Mouse (Mus musculus): ENCODE measurements around the gene Hist2h3c2. TPM values are rescaled to one million over a fixed set of nuclear protein-coding genes. Genes with fewer than 3 reads are reported as not detected.
"Not testable (repeated sequence)": the region's sequence is repeated elsewhere in the genome, so short reads cannot be mapped to it uniquely, and the experiment has no call there.

The Hist2h3c2 gene
- polyA plus RNA-seq, 1 experiment from 2014 or later, result 1.7 TPM

- ATAC-seq (ENCODE audit: low FRiP score), result no peak
- Histone ChIP-seq H3K9ac (peak overlapping the region; percentile 40), H3K4me1 (replicated peaks; ENCODE audit: control insufficient read depth, insufficient read depth, low read length) (peaks cover 15% of the 10 kb centered on the region; the same call in 1 of the 2 replicates), H3K4me2 (replicated peaks) (peak overlapping the region; percentile 36), H3K36me3 (replicated peaks; ENCODE audit: control insufficient read depth, insufficient read depth) (no peaks in the 10 kb centered on the region), H3K4me3 (replicated peaks; ENCODE audit: low read length) (peak overlapping the region; percentile 20), H3K9me3 (ENCODE audit: control insufficient read depth, low read length) (no peaks in the 10 kb centered on the region), H3K27me3 (ENCODE audit: control insufficient read depth, insufficient read depth, low read length) (no peaks in the 10 kb centered on the region), H3K27ac (no peak overlapping the region)
- DNase-seq (ENCODE audit: low spot score), result no peak
- 4% methylated on average over 11 of the region's 11 CpGs for WGBS
Measured at GRCm38 (mm10) chr3:96247356-96248140, 8.6 kb upstream of the Hist2h3c2 start.

- peak within 1 kb of the TSS; percentile 28 for H3K4me3 ChIP-seq (replicated peaks; ENCODE audit: low read length)
- ATAC-seq (ENCODE audit: low FRiP score), result peak; percentile 90
- not testable (repeated sequence) for H3K27me3 ChIP-seq (ENCODE audit: control insufficient read depth, insufficient read depth, low read length); H3K9me3 ChIP-seq (ENCODE audit: control insufficient read depth, low read length); DNase-seq (ENCODE audit: low spot score); H3K36me3 ChIP-seq (replicated peaks; ENCODE audit: control insufficient read depth, insufficient read depth)
- H3K4me2 ChIP-seq (replicated peaks), result peak within 1 kb of the TSS; percentile 46
- peaks cover 15% of the 10 kb centered on the region; the same call in 1 of the 2 replicates for H3K4me1 ChIP-seq (replicated peaks; ENCODE audit: control insufficient read depth, insufficient read depth, low read length)
- H3K27ac ChIP-seq, result 0 out of 2 replicates have a peak within 1 kb of the TSS, but pooled peaks have one; percentile 47
- H3K9ac ChIP-seq, result peak within 1 kb of the TSS; percentile 40
- no CpG with 5 or more reads among the region's 47 CpGs for WGBS
Measured at GRCm38 (mm10) chr3:96246427-96246856, 7.5 kb upstream of the Hist2h3c2 start, which contains the start of gene Hist2h3c1. Hist2h3c1 (plus strand) TSS chr3:96246685.

- H3K4me3 ChIP-seq (replicated peaks; ENCODE audit: low read length), result peak overlapping the region; percentile 28
- H3K4me2 ChIP-seq (replicated peaks), result peak overlapping the region; percentile 46
- H3K9me3 ChIP-seq (ENCODE audit: control insufficient read depth, low read length); H3K27me3 ChIP-seq (ENCODE audit: control insufficient read depth, insufficient read depth, low read length); ATAC-seq (ENCODE audit: low FRiP score); H3K36me3 ChIP-seq (replicated peaks; ENCODE audit: control insufficient read depth, insufficient read depth); DNase-seq (ENCODE audit: low spot score); H3K9ac ChIP-seq: not testable (repeated sequence)
- 0% methylated on average over 10 of the region's 21 CpGs for WGBS
- H3K27ac ChIP-seq, result 0 out of 2 replicates have a peak overlapping the region, but pooled peaks have one; percentile 47
- H3K4me1 ChIP-seq (replicated peaks; ENCODE audit: control insufficient read depth, insufficient read depth, low read length), result peaks cover 15% of the 10 kb centered on the region; the same call in 1 of the 2 replicates
Measured at GRCm38 (mm10) chr3:96246018-96246417, 7.1 kb upstream of the Hist2h3c2 start.

DNA sequence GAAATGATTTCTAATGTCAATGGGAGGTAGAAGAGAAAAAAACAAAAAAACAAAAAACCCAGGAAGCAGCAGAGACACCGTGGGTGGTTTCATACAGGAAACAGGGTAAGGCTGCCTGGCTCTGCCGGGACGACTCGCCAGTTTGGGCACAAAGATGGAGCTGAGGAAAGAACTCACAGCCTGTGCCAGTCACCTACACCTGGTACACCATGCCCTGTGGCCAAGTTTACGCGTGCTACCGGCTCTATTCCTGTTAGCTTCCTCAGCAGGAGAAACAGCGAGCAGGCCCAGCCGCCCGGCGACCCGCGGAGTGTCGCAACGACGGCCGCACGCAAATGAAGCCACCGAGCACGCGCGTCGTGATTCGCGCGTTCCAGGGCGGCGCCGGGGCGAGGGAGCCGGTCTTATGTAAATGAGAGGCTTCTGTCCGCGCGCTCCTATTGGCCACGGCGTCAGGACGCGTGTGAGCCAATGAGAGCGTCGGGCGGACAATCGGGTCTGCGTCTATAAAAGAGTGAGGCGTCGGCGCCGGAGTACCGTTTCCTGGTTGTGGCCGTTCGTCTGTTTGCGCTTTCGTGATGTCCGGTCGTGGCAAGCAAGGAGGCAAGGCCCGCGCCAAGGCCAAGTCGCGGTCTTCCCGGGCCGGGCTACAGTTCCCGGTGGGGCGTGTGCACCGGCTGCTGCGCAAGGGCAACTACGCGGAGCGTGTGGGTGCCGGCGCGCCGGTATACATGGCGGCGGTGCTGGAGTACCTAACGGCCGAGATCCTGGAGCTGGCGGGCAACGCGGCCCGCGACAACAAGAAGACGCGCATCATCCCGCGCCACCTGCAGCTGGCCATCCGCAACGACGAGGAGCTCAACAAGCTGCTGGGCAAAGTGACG is 6.3 kb upstream of the Hist2h3c2 start, which contains the start of gene Hist2h2aa1:
Hist2h2aa1 (plus strand) TSS at position 495 of the 884 bp plus-strand sequence.
- DNase-seq (ENCODE audit: low spot score), result peak; percentile 67
- Histone ChIP-seq H3K4me1 (replicated peaks; ENCODE audit: control insufficient read depth, insufficient read depth, low read length) (peaks cover 19% of the 10 kb centered on the region; the same call in 1 of the 2 replicates), H3K4me2 (replicated peaks) (peak within 1 kb of the TSS; percentile 80), H3K27ac (peak within 1 kb of the TSS; percentile 95), H3K9ac (peak within 1 kb of the TSS; percentile 80), H3K4me3 (replicated peaks; ENCODE audit: low read length) (peak within 1 kb of the TSS; percentile 44)
- H3K36me3 ChIP-seq (replicated peaks; ENCODE audit: control insufficient read depth, insufficient read depth); H3K9me3 ChIP-seq (ENCODE audit: control insufficient read depth, low read length); H3K27me3 ChIP-seq (ENCODE audit: control insufficient read depth, insufficient read depth, low read length): not testable (repeated sequence)
- ATAC-seq (ENCODE audit: low FRiP score), result peak; percentile 93
- WGBS, result 1% methylated on average over 31 of the region's 88 CpGs

- no peaks in the 10 kb centered on the region for H3K36me3 ChIP-seq (replicated peaks; ENCODE audit: control insufficient read depth, insufficient read depth)
- H3K9me3 ChIP-seq (ENCODE audit: control insufficient read depth, low read length), result no peaks in the 10 kb centered on the region
- H3K4me3 ChIP-seq (replicated peaks; ENCODE audit: low read length), result peak overlapping the region; percentile 44
- no peaks in the 10 kb centered on the region for H3K27me3 ChIP-seq (ENCODE audit: control insufficient read depth, insufficient read depth, low read length)
- no peak for ATAC-seq (ENCODE audit: low FRiP score)
- peak overlapping the region; percentile 80 for H3K4me2 ChIP-seq (replicated peaks)
- H3K4me1 ChIP-seq (replicated peaks; ENCODE audit: control insufficient read depth, insufficient read depth, low read length), result peaks cover 19% of the 10 kb centered on the region; the same call in 1 of the 2 replicates
- peak overlapping the region; percentile 95 for H3K27ac ChIP-seq
- peak overlapping the region; percentile 80; the same call in 1 of the 2 replicates for H3K9ac ChIP-seq
- no peak for DNase-seq (ENCODE audit: low spot score)
- 88% methylated on average over 7 of the region's 7 CpGs for WGBS
Measured at GRCm38 (mm10) chr3:96243921-96244572, 5.1 kb upstream of the Hist2h3c2 start.

GRCm38 (mm10) chr3:96240799-96241197 is 1.9 kb upstream of the Hist2h3c2 start:
- Histone ChIP-seq H3K9ac (peak overlapping the region; percentile 52), H3K4me1 (replicated peaks; ENCODE audit: control insufficient read depth, insufficient read depth, low read length) (peaks cover 22% of the 10 kb centered on the region), H3K9me3 (ENCODE audit: control insufficient read depth, low read length) (no peaks in the 10 kb centered on the region), H3K36me3 (replicated peaks; ENCODE audit: control insufficient read depth, insufficient read depth) (no peaks in the 10 kb centered on the region), H3K4me3 (replicated peaks; ENCODE audit: low read length) (peak overlapping the region; percentile 25), H3K4me2 (replicated peaks) (peak overlapping the region; percentile 51), H3K27me3 (ENCODE audit: control insufficient read depth, insufficient read depth, low read length) (no peaks in the 10 kb centered on the region), H3K27ac (peak overlapping the region; percentile 80)
- no peak for DNase-seq (ENCODE audit: low spot score)
- ATAC-seq (ENCODE audit: low FRiP score), result no peak
- WGBS, result 70% methylated on average over 9 of the region's 9 CpGs

GRCm38 (mm10) chr3:96239949-96240798 is 1.2 kb upstream of the Hist2h3c2 start, which contains the start of gene Hist2h2aa2:
Hist2h2aa2 (minus strand) TSS chr3:96240276.
- Histone ChIP-seq H3K4me1 (replicated peaks; ENCODE audit: control insufficient read depth, insufficient read depth, low read length) (peaks cover 22% of the 10 kb centered on the region), H3K4me2 (replicated peaks) (peak within 1 kb of the TSS; percentile 51), H3K27ac (peak within 1 kb of the TSS; percentile 80), H3K4me3 (replicated peaks; ENCODE audit: low read length) (peak within 1 kb of the TSS; percentile 27), H3K9ac (peak within 1 kb of the TSS; percentile 52)
- ATAC-seq (ENCODE audit: low FRiP score) (peak; percentile 92), DNase-seq (ENCODE audit: low spot score) (peak; percentile 67)
- WGBS, result 7% methylated on average over 17 of the region's 85 CpGs
- H3K36me3 ChIP-seq (replicated peaks; ENCODE audit: control insufficient read depth, insufficient read depth); H3K9me3 ChIP-seq (ENCODE audit: control insufficient read depth, low read length); H3K27me3 ChIP-seq (ENCODE audit: control insufficient read depth, insufficient read depth, low read length): not testable (repeated sequence)

DNA sequence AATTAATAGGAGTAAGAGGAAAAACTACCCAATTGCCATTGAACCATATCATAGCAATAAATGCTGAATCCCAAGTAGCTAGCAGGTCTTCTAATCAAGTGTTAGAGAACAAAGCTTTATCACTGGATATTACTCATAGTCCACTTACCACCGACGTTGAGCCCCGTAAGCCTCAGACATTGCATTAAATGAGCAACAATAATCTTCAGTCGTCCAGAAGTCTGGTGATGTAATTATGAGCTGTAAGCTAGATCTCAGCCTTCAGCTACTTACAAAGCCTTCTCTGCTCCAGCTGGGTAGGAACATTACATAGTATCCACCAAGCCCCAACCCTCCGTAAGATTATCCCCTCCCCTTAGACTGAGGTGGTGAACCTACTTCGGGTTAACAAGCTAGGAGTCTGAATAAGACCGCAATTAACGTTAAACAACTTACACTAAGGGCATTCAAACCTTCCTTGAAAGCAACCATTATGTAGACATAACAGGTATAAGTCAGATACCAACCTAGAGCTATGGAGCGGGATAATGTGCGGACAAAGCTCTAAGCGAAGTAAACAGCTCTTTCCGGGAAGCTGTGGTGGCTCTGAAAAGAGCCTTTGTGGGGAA is 919 bp downstream of the Hist2h3c2 start:
- no peak for ATAC-seq (ENCODE audit: low FRiP score)
- Histone ChIP-seq H3K9ac (peak overlapping the region; percentile 49; the same call in 1 of the 2 replicates), H3K4me1 (replicated peaks; ENCODE audit: control insufficient read depth, insufficient read depth, low read length) (peaks cover 12% of the 10 kb centered on the region), H3K9me3 (ENCODE audit: control insufficient read depth, low read length) (no peaks in the 10 kb centered on the region), H3K36me3 (replicated peaks; ENCODE audit: control insufficient read depth, insufficient read depth) (no peaks in the 10 kb centered on the region), H3K27me3 (ENCODE audit: control insufficient read depth, insufficient read depth, low read length) (no peaks in the 10 kb centered on the region), H3K27ac (no peak overlapping the region), H3K4me3 (replicated peaks; ENCODE audit: low read length) (peak overlapping the region; percentile 27), H3K4me2 (replicated peaks) (peak overlapping the region; percentile 48)
- 0% methylated on average over 12 of the region's 12 CpGs for WGBS
- peak; percentile 47 for DNase-seq (ENCODE audit: low spot score)
